Mouse (Mus musculus) C2C12 (cell line): ENCODE measurements at regions not wholly inside any gene's neighbourhood (a gene's known extent, or its start where the extent isn't known, plus 50 kb on each side); places are given as distances from the start of the nearest gene placed in this dataset.

ENCODE experiments used
- H3K27me3 ChIP-seq: one replicate; pipeline ENCODE4 v1.6.1; 2011; ENCODE audit not compliant: control insufficient read depth, insufficient read depth, insufficient read length
- H3K36me3 ChIP-seq: one replicate; pipeline ENCODE4 v1.6.1; 2011; ENCODE audit not compliant: control insufficient read depth, insufficient read depth
- H3K4me3 ChIP-seq: one replicate; pipeline ENCODE4 v1.5.1; 2011; ENCODE audit warnings: mild to moderate bottlenecking, control low read depth; ENCODE audit not compliant: poor library complexity, insufficient read depth, severe bottlenecking
- H3K79me2 ChIP-seq: one replicate; pipeline ENCODE4 v1.6.1; 2011; ENCODE audit not compliant: control insufficient read depth, insufficient read depth
- H3K79me3 ChIP-seq: one replicate; pipeline ENCODE4 v1.6.1; 2011; ENCODE audit warnings: low read depth, control low read depth
- H3ac ChIP-seq: one replicate; pipeline ENCODE3; 2011; ENCODE audit warnings: low read depth; ENCODE audit not compliant: control insufficient read depth, insufficient read length
- CEBPB ChIP-seq: IDR thresholded peaks from one replicate; pipeline ENCODE4 v1.6.1; 2011; ENCODE audit warnings: low read depth, mild to moderate bottlenecking, control low read depth, moderate library complexity
- CTCF ChIP-seq: IDR thresholded peaks from one replicate; pipeline ENCODE4 v1.5.1; 2011; ENCODE audit not compliant: control insufficient read depth, insufficient read depth, insufficient read length
- FOSL1 ChIP-seq: IDR thresholded peaks from one replicate; pipeline ENCODE4 v1.8.0; 2011; ENCODE audit warnings: mild to moderate bottlenecking, low read length; ENCODE audit not compliant: poor library complexity, insufficient read depth, severe bottlenecking
- MAX ChIP-seq: IDR thresholded peaks from one replicate; pipeline ENCODE4 v1.6.1; 2011; ENCODE audit warnings: mild to moderate bottlenecking, control low read depth
- MYOD1 ChIP-seq: IDR thresholded peaks from one replicate; pipeline ENCODE4 v1.6.1; 2011; ENCODE audit warnings: low read depth; ENCODE audit not compliant: control insufficient read depth, insufficient read length
- MYOG ChIP-seq: IDR thresholded peaks from one replicate; pipeline ENCODE4 v1.6.1; 2011; ENCODE audit not compliant: control insufficient read depth, insufficient read length; ENCODE audit errors: extremely low read depth
- USF1 ChIP-seq: IDR thresholded peaks from one replicate; pipeline ENCODE4 v1.6.1; 2011; ENCODE audit warnings: low read depth, mild to moderate bottlenecking, control low read depth, moderate library complexity

GRCm38 (mm10) chrX:11883738-11884716 lies 276.1 kb downstream of the Bcor start:
- Histone ChIP-seq H3K4me3 (no peak overlapping the region), H3K79me2 (no peaks in the 10 kb centered on the region), H3K27me3 (no peaks in the 10 kb centered on the region), H3K36me3 (no peaks in the 10 kb centered on the region), H3K79me3 (no peaks in the 10 kb centered on the region), H3ac (no peak overlapping the region)
- TF ChIP-seq USF1 (no peak), MAX (no peak), FOSL1 (no peak), MYOG (no peak), CTCF (no peak), MYOD1 (no peak), CEBPB (no peak)

GRCm38 (mm10) chrX:11892396-11892795 lies 267.8 kb downstream of the Bcor start:
- H3K4me3 ChIP-seq = no peak overlapping the region
- H3K36me3 ChIP-seq = no peaks in the 10 kb centered on the region
- H3K79me2 ChIP-seq = no peaks in the 10 kb centered on the region
- no peaks in the 10 kb centered on the region for H3K79me3 ChIP-seq
- H3ac ChIP-seq = no peak overlapping the region
- no peak for TF ChIP-seq MYOG
- TF ChIP-seq CEBPB = no peak
- no peak for TF ChIP-seq MYOD1
- no peak for TF ChIP-seq MAX
- no peak for TF ChIP-seq CTCF
- no peak for TF ChIP-seq FOSL1
- TF ChIP-seq USF1 = no peak
- H3K27me3 ChIP-seq = no peaks in the 10 kb centered on the region

- TF ChIP-seq USF1 (no peak), CTCF (no peak), MYOG (no peak), FOSL1 (no peak), MAX (no peak), MYOD1 (no peak), CEBPB (no peak)
- no peaks in the 10 kb centered on the region for H3K27me3 ChIP-seq
Observed at GRCm38 (mm10) chrX:11893606-11894279, 266.4 kb downstream of the Bcor start.

GRCm38 (mm10) chrX:11894280-11894662 lies 265.9 kb downstream of the Bcor start:
- H3K4me3 ChIP-seq = no peak overlapping the region
- H3K36me3 ChIP-seq = no peaks in the 10 kb centered on the region
- TF ChIP-seq CTCF = no peak
- TF ChIP-seq FOSL1 = no peak
- no peak for TF ChIP-seq CEBPB
- no peak for TF ChIP-seq MYOD1
- H3ac ChIP-seq = no peak overlapping the region
- H3K27me3 ChIP-seq = no peaks in the 10 kb centered on the region
- no peaks in the 10 kb centered on the region for H3K79me3 ChIP-seq
- H3K79me2 ChIP-seq = no peaks in the 10 kb centered on the region

More at GRCm38 (mm10) chrX:11893606-11894279, 266.4 kb downstream of the Bcor start:
- Histone ChIP-seq H3ac (no peak overlapping the region), H3K79me2 (no peaks in the 10 kb centered on the region), H3K4me3 (no peak overlapping the region), H3K79me3 (no peaks in the 10 kb centered on the region), H3K36me3 (no peaks in the 10 kb centered on the region)

GRCm38 (mm10) chrX:11895396-11895795 lies 264.8 kb downstream of the Bcor start:
- no peaks in the 10 kb centered on the region for H3K27me3 ChIP-seq
- H3K36me3 ChIP-seq = no peaks in the 10 kb centered on the region
- H3K79me2 ChIP-seq = no peaks in the 10 kb centered on the region

More at GRCm38 (mm10) chrX:11895396-11895795, 264.8 kb downstream of the Bcor start:
- no peak overlapping the region for H3ac ChIP-seq
- H3K79me3 ChIP-seq = no peaks in the 10 kb centered on the region
- no peak overlapping the region for H3K4me3 ChIP-seq
- TF ChIP-seq MYOD1 = no peak
- TF ChIP-seq MYOG = no peak
- no peak for TF ChIP-seq CTCF
- no peak for TF ChIP-seq MAX
- no peak for TF ChIP-seq CEBPB
- no peak for TF ChIP-seq FOSL1
- TF ChIP-seq USF1 = no peak
